Mouse (Mus musculus) olfactory bulb, adult 2 months (tissue): ENCODE data around the gene Cbll1.

Experiments
- CTCF ChIP-seq: fragments of 200-500 bp; IDR thresholded peaks from 2 replicates; pipeline ENCODE4 v1.5.1; 2012; ENCODE audit warnings: low read depth, mild to moderate bottlenecking, low read length, moderate library complexity; ENCODE audit not compliant: insufficient read depth
- POLR2A ChIP-seq: fragments of 200-500 bp; IDR thresholded peaks from 2 replicates; pipeline ENCODE4 v1.6.1; 2012; ENCODE audit warnings: mild to moderate bottlenecking, low read depth, low read length, moderate library complexity; ENCODE audit not compliant: insufficient read depth

- TF ChIP-seq CTCF, result no peak
- no peak for TF ChIP-seq POLR2A
Observed at GRCm38 (mm10) chr12:31513724-31514503, 14.5 kb upstream of the Cbll1 start.
